Mouse (Mus musculus): ENCODE results near the gene Wnt3a. TPM values are rescaled to one million over a fixed set of nuclear protein-coding genes. Genes with fewer than 3 reads are reported as not detected.

Gene Wnt3a
- polyA plus RNA-seq, 1 experiment, result not detected

DNA sequence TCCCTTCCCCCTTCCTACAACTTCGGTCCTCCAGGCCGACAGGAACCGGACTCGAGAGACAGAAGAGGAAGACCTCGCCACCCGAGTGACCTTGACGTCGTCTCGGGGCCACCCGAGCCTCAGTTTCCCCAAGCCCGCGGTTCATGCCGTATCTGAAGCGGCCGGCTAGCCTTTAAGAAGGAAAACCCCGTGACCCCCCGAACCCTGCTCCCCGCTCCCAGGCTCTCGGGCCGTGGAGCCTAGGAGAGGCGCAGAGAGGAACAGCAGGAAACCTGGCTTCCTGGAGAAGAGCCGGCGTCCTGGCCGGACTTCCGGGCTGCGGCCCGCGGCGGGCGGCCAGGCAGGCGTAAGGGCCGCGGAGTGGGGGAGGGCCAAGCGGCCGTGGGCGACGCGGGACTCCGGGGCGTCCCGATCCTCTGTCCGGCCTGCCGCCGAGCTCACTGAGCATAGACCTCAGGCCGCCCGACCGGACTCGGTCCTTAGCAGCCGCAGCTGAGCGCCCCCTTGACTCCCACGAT, 62.9 kb downstream of the Wnt3a start:
- Histone ChIP-seq H3K36me3 (ENCODE audit: control insufficient read depth, insufficient read depth) (peaks cover 3% of the 10 kb centered on the region), H3K27me3 (ENCODE audit: control insufficient read depth, insufficient read depth, insufficient read length) (no peaks in the 10 kb centered on the region), H3K4me2 (ENCODE audit: low read depth) (peak overlapping the region; percentile 96), H3ac (ENCODE audit: control insufficient read depth, insufficient read length) (peak overlapping the region; percentile 89), H3K4me3 (peak overlapping the region; percentile 98), H3K79me2 (ENCODE audit: control insufficient read depth, insufficient read depth) (peaks cover 53% of the 10 kb centered on the region)
- TF ChIP-seq E2F4 (IDR thresholded peaks at IDR 0.05; ENCODE audit: insufficient read depth), result no peak
- TF ChIP-seq USF1 (IDR thresholded peaks at IDR 0.05; ENCODE audit: low read depth), result no peak
- TF ChIP-seq TCF3 (IDR thresholded peaks at IDR 0.05; ENCODE audit: insufficient read length, low read depth), result no peak
- TF ChIP-seq POLR2AphosphoS2 (IDR thresholded peaks at IDR 0.05; ENCODE audit: insufficient read length, low read depth), result no peak
- TF ChIP-seq MYOD1 (IDR thresholded peaks at IDR 0.05; ENCODE audit: control insufficient read depth in 1 of 3, insufficient read length in 2 of 3, low read depth in 2 of 3), result no peak
- TF ChIP-seq MYOG (IDR thresholded peaks at IDR 0.05; ENCODE audit: control insufficient read depth in 1 of 3, insufficient read depth in 1 of 3, insufficient read length in 2 of 3, low read depth in 2 of 3), result no peak
- TF ChIP-seq MAX (IDR thresholded peaks at IDR 0.05; ENCODE audit: low read depth), result no peak
- TF ChIP-seq POLR2A (IDR thresholded peaks at IDR 0.05; ENCODE audit: insufficient read length, low read depth), result no peak
- no peak for TF ChIP-seq CEBPB (IDR thresholded peaks at IDR 0.05; ENCODE audit: insufficient read depth, poor library complexity, severe bottlenecking)
- TF ChIP-seq TCF12 (IDR thresholded peaks at IDR 0.05; ENCODE audit: insufficient read depth, poor library complexity, severe bottlenecking), result no peak
- no peak for TF ChIP-seq SRF (IDR thresholded peaks at IDR 0.05; ENCODE audit: control insufficient read depth, insufficient read length, low read depth)
- no peak for TF ChIP-seq REST (IDR thresholded peaks at IDR 0.05; ENCODE audit: insufficient read depth, insufficient read length)

DNA sequence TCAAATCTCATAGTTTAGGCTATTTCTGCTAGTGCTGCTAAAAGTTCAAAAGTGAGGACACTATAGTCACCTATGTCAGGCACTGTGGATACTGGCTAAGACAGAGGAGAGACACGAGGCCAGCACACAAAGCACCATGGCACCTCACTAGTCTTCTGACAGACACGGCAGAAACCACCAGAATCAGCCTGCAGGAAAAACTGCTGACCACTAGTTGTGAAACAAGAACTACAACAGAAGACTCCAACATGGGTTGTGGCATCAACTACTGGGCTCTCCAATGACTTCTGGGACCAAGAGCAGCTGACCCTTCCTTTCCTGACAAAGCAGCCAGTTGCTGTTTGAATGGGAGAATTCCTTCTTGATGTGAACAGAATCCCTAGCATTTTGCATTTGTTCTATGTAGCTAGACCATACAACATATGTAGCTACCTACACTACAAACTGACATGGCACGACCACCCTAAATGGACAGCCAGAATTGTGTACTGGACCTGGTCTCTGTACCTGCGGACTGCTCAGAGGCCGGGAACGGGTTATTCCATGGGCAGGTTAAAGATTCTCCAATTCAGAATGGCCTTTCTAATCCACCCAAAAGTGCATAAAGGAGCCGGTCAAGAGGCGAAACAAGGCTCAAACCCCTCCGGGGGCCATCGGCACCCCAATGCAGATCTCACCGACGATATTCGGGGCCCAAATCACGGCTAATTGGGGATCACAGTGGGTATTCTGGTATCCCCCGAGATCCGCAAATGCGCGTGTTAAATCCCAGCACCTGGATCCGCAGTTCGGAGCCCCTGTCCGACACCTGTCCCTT, 63.6 kb downstream of the Wnt3a start:
- Histone ChIP-seq H3K4me2 (ENCODE audit: low read depth) (peak overlapping the region; percentile 96), H3ac (ENCODE audit: control insufficient read depth, insufficient read length) (peak overlapping the region; percentile 89), H3K27me3 (ENCODE audit: control insufficient read depth, insufficient read depth, insufficient read length) (no peaks in the 10 kb centered on the region), H3K4me3 (peak overlapping the region; percentile 98), H3K79me2 (ENCODE audit: control insufficient read depth, insufficient read depth) (peaks cover 60% of the 10 kb centered on the region), H3K36me3 (ENCODE audit: control insufficient read depth, insufficient read depth) (peaks cover 4% of the 10 kb centered on the region)
- no peak for TF ChIP-seq TCF12 (IDR thresholded peaks at IDR 0.05; ENCODE audit: insufficient read depth, poor library complexity, severe bottlenecking)
- TF ChIP-seq POLR2A (IDR thresholded peaks at IDR 0.05; ENCODE audit: insufficient read length, low read depth), result no peak
- no peak for TF ChIP-seq REST (IDR thresholded peaks at IDR 0.05; ENCODE audit: insufficient read depth, insufficient read length)
- TF ChIP-seq MYOD1 (IDR thresholded peaks at IDR 0.05; ENCODE audit: control insufficient read depth in 1 of 3, insufficient read length in 2 of 3, low read depth in 2 of 3), result no peak
- no peak for TF ChIP-seq POLR2AphosphoS2 (IDR thresholded peaks at IDR 0.05; ENCODE audit: insufficient read length, low read depth)
- no peak for TF ChIP-seq USF1 (IDR thresholded peaks at IDR 0.05; ENCODE audit: low read depth)
- TF ChIP-seq E2F4 (IDR thresholded peaks at IDR 0.05; ENCODE audit: insufficient read depth), result no peak
- no peak for TF ChIP-seq CEBPB (IDR thresholded peaks at IDR 0.05; ENCODE audit: insufficient read depth, poor library complexity, severe bottlenecking)
- no peak for TF ChIP-seq MYOG (IDR thresholded peaks at IDR 0.05; ENCODE audit: control insufficient read depth in 1 of 3, insufficient read depth in 1 of 3, insufficient read length in 2 of 3, low read depth in 2 of 3)
- no peak for TF ChIP-seq TCF3 (IDR thresholded peaks at IDR 0.05; ENCODE audit: insufficient read length, low read depth)
- TF ChIP-seq SRF (IDR thresholded peaks at IDR 0.05; ENCODE audit: control insufficient read depth, insufficient read length, low read depth), result no peak
- TF ChIP-seq MAX (IDR thresholded peaks at IDR 0.05; ENCODE audit: low read depth), result no peak

DNA sequence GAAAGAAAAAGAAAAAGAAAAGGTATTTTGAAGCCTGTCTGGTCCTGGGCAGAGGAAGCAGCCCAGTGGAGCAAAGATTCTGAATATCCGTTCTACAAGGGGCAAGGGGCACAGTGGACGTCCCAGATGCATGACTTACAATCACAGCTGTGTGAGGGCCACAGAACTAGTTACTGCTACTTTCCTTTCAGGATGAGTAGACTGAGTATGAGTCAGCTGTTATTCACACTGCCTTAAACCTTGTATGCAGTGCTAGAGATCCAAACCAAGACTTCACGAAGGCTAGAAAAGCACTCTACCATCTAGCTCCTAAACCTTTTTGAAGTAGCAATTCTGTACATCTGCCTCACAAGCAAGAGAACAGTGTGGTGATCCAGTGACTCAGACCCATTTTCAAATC, 64.3 kb downstream of the Wnt3a start:
- Histone ChIP-seq H3K36me3 (ENCODE audit: control insufficient read depth, insufficient read depth) (peaks cover 7% of the 10 kb centered on the region), H3ac (ENCODE audit: control insufficient read depth, insufficient read length) (no peak overlapping the region), H3K4me2 (ENCODE audit: low read depth) (peak overlapping the region; percentile 96), H3K79me2 (ENCODE audit: control insufficient read depth, insufficient read depth) (peaks cover 67% of the 10 kb centered on the region), H3K4me3 (peak overlapping the region; percentile 98), H3K27me3 (ENCODE audit: control insufficient read depth, insufficient read depth, insufficient read length) (no peaks in the 10 kb centered on the region)
- TF ChIP-seq TCF3 (IDR thresholded peaks at IDR 0.05; ENCODE audit: insufficient read length, low read depth) (no peak), MYOG (IDR thresholded peaks at IDR 0.05; ENCODE audit: control insufficient read depth in 1 of 3, insufficient read depth in 1 of 3, insufficient read length in 2 of 3, low read depth in 2 of 3) (peak in 1 of 3 experiments; percentile 3), MYOD1 (IDR thresholded peaks at IDR 0.05; ENCODE audit: control insufficient read depth in 1 of 3, insufficient read length in 2 of 3, low read depth in 2 of 3) (peak; percentile 50 to 81 (median 70)), TCF12 (IDR thresholded peaks at IDR 0.05; ENCODE audit: insufficient read depth, poor library complexity, severe bottlenecking) (no peak)

DNA sequence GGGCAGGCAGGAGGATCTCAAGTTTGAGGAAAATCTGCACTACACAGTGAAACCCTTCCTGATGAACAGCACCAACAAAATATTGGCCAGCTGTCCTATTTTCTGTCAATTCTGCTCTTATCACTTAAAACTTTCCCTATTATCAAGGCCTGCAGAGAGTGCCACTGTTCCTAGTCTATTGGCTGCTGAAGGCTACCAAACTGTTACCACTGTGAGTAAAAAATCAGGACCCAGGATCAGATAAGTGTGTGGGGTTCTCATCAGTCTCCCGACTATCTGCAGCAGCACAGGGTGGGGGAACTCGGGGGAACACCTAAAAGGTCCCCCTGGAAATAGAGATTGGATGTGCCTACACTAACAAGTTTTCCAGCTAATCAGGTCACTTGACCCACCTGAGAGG, 65.4 kb downstream of the Wnt3a start:
- H3K27me3 ChIP-seq (ENCODE audit: control insufficient read depth, insufficient read depth, insufficient read length), result no peaks in the 10 kb centered on the region
- H3ac ChIP-seq (ENCODE audit: control insufficient read depth, insufficient read length), result no peak overlapping the region
- H3K36me3 ChIP-seq (ENCODE audit: control insufficient read depth, insufficient read depth), result peaks cover 7% of the 10 kb centered on the region
- TF ChIP-seq TCF3 (IDR thresholded peaks at IDR 0.05; ENCODE audit: insufficient read length, low read depth) (no peak), SRF (IDR thresholded peaks at IDR 0.05; ENCODE audit: control insufficient read depth, insufficient read length, low read depth) (no peak), POLR2A (IDR thresholded peaks at IDR 0.05; ENCODE audit: insufficient read length, low read depth) (no peak), TCF12 (IDR thresholded peaks at IDR 0.05; ENCODE audit: insufficient read depth, poor library complexity, severe bottlenecking) (no peak), POLR2AphosphoS2 (IDR thresholded peaks at IDR 0.05; ENCODE audit: insufficient read length, low read depth) (no peak), MYOG (IDR thresholded peaks at IDR 0.05; ENCODE audit: control insufficient read depth in 1 of 3, insufficient read depth in 1 of 3, insufficient read length in 2 of 3, low read depth in 2 of 3) (no peak), REST (IDR thresholded peaks at IDR 0.05; ENCODE audit: insufficient read depth, insufficient read length) (no peak), E2F4 (IDR thresholded peaks at IDR 0.05; ENCODE audit: insufficient read depth) (no peak)
- H3K4me3 ChIP-seq, result peak overlapping the region; percentile 98
- peak overlapping the region; percentile 96 for H3K4me2 ChIP-seq (ENCODE audit: low read depth)
- peaks cover 78% of the 10 kb centered on the region for H3K79me2 ChIP-seq (ENCODE audit: control insufficient read depth, insufficient read depth)
